29 mouse cellular contexts compared by ENCODE assay signal in genomic region chr5:111085849-111086248, GRCm38 (mm10).
"Had no signal": no experiment of that assay in that cellular context is flagged by ENCODE, and none has a peak within 500 bp of the region (broad histone marks: within the 10 kb centered on the region; RNA-seq: fewer than 3 reads in every experiment).

No protein-coding gene starts in this region.

- H3K4me3 ChIP-seq: limb, embryonic 10.5 days; limb, embryonic 12.5 days; limb, embryonic 13.5 days; limb, embryonic 15.5 days; liver, embryonic 12.5 days; liver, embryonic 13.5 days; liver, embryonic 15.5 days; lung, embryonic 15.5 days; megakaryocyte, embryonic 14.5 days; midbrain, embryonic 10.5 days; midbrain, embryonic 12.5 days; midbrain, embryonic 13.5 days; midbrain, embryonic 15.5 days; neural tube, embryonic 12.5 days had no signal

- DNase-seq: left cerebral cortex, postnatal 4 days; liver; liver, embryonic 13.5 days; liver, postnatal 0 days; lung, adult 18-20 months; lung, adult 2 months; lung, embryonic 14.5 days; lung, postnatal 10 days; lung, postnatal 14 days; lung, postnatal 36 days; lung, postnatal 4 days; midbrain, embryonic 14.5 days had no signal

- H3K36me3 ChIP-seq: liver, embryonic 12.5 days; liver, embryonic 13.5 days; liver, embryonic 15.5 days; lung, embryonic 15.5 days; midbrain, embryonic 15.5 days had no signal

- H3K27me3 ChIP-seq: limb, embryonic 12.5 days; limb, embryonic 13.5 days; limb, embryonic 15.5 days; liver, embryonic 12.5 days; liver, embryonic 13.5 days; liver, embryonic 15.5 days; lung, embryonic 15.5 days; midbrain, embryonic 12.5 days; midbrain, embryonic 13.5 days; midbrain, embryonic 15.5 days; neural tube, embryonic 12.5 days had no signal

- H3K9me3 ChIP-seq: limb, embryonic 10.5 days; limb, embryonic 12.5 days; limb, embryonic 13.5 days; limb, embryonic 15.5 days; liver, embryonic 12.5 days; liver, embryonic 13.5 days; liver, embryonic 15.5 days; lung, embryonic 15.5 days; megakaryocyte, embryonic 14.5 days; midbrain, embryonic 10.5 days; midbrain, embryonic 12.5 days; midbrain, embryonic 13.5 days; midbrain, embryonic 15.5 days; neural tube, embryonic 12.5 days had no signal

- H3K27ac ChIP-seq: limb, embryonic 10.5 days; limb, embryonic 12.5 days; limb, embryonic 13.5 days; limb, embryonic 15.5 days; liver, embryonic 12.5 days; liver, embryonic 13.5 days; liver, embryonic 14.5 days; liver, embryonic 15.5 days; lung, embryonic 15.5 days; macrophage; midbrain, embryonic 10.5 days; midbrain, embryonic 12.5 days; midbrain, embryonic 13.5 days; midbrain, embryonic 15.5 days; neural tube, embryonic 12.5 days had no signal

- H3K4me2 ChIP-seq: limb, embryonic 12.5 days; limb, embryonic 13.5 days; limb, embryonic 15.5 days; liver, embryonic 11.5 days; liver, embryonic 12.5 days; liver, embryonic 13.5 days; liver, embryonic 15.5 days; lung, embryonic 14.5 days; lung, embryonic 15.5 days; midbrain, embryonic 11.5 days; midbrain, embryonic 12.5 days; midbrain, embryonic 13.5 days; midbrain, embryonic 15.5 days; neural tube, embryonic 12.5 days had no signal

- H3K4me1 ChIP-seq: limb, embryonic 10.5 days; limb, embryonic 12.5 days; limb, embryonic 13.5 days; limb, embryonic 15.5 days; liver, embryonic 12.5 days; liver, embryonic 13.5 days; liver, embryonic 15.5 days; lung, embryonic 15.5 days; midbrain, embryonic 10.5 days; midbrain, embryonic 12.5 days; midbrain, embryonic 13.5 days; midbrain, embryonic 15.5 days; neural tube, embryonic 12.5 days had no signal
